Mouse (Mus musculus) MEL-GATA-1-ER (cell line): ENCODE measurements around the gene Zfp365.

Experiments
- DNase-seq: peaks from one replicate; pipeline ENCODE4 v3.0.0-alpha.2; 2012; ENCODE audit warnings: low read depth; ENCODE audit errors: extremely low read depth

The Zfp365 gene

GRCm38 (mm10) chr10:67846016-67846650, 66.3 kb downstream of the Zfp365 start:
- DNase-seq: no peak

GRCm38 (mm10) chr10:67841596-67841995, 70.9 kb downstream of the Zfp365 start:
- no peak for DNase-seq

GRCm38 (mm10) chr10:67840735-67841134, 71.7 kb downstream of the Zfp365 start:
- DNase-seq: no peak

- DNase-seq: no peak
Observed at GRCm38 (mm10) chr10:67839156-67839555, 73.3 kb downstream of the Zfp365 start.

- DNase-seq: no peak
Observed at GRCm38 (mm10) chr10:67836426-67836825, 76.0 kb downstream of the Zfp365 start.
